Mouse (Mus musculus) kidney, postnatal 10 days (tissue): ENCODE measurements around the gene Napb.
A peak's percentile ranks its signal among the peaks of the same experiment; 100 is the strongest.

Experiments
- DNase-seq: peaks from one replicate; pipeline ENCODE4 v3.0.0; 2021; ENCODE audit warnings: mixed read lengths

Gene Napb

DNA sequence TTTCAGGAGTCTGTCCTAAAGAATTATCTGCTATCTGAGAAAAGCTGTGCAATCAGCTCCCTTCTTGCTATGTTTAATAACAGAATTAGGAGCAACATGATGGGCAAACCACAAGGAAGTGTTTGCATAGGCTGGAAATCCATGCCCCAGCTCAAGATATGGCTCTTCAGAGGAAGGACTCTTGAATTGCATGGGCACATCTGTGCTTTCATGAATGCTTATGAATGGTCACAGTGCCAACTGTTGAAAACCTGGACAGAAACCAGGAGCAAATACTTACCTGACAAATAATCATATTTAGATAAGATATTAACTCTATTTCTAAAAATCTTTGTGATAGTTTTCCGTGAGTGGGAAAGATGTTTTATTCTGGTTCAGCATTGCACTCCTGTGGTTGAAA, 45.4 kb downstream of the Napb start:
- DNase-seq, result no peak

DNA sequence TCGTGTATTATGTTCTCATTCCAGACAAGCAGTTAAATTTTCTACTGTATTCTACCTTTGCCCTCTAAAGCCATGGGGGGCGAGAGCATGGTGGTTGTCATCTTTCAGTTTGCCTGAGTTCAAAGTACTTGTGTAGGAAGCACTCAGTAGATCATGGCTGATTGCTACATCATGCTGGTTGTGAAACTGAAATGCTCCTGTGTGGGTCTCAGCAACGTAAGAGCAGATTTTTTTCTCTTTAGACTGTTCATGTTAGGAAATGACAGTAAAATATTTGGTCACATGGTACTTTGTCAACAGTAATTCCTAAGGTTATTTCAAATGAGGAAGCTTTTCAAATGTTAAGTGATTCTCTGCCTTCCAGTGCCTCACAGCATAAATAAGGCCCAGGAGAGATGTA, 46.6 kb downstream of the Napb start:
- DNase-seq, result no peak

DNA sequence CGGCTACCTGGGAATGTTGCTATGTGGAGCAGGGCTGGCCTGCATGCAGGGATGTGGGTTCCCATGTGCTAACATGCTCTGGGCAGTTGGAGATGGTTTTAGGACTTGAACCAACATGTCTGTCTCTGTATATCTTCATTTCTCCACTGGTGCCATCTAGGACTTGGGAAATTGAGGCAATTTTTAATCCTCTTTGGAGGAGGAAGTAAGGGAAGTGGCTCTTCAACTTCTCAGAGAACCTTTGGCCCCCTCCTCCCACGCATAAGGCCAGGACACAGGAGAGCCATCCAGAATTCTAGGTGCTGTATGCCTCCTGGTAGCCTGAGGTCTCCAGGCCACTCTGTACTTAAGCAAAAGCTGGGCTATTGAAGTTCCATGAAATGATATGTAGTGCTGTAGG, 47.3 kb downstream of the Napb start:
- no peak for DNase-seq

DNA sequence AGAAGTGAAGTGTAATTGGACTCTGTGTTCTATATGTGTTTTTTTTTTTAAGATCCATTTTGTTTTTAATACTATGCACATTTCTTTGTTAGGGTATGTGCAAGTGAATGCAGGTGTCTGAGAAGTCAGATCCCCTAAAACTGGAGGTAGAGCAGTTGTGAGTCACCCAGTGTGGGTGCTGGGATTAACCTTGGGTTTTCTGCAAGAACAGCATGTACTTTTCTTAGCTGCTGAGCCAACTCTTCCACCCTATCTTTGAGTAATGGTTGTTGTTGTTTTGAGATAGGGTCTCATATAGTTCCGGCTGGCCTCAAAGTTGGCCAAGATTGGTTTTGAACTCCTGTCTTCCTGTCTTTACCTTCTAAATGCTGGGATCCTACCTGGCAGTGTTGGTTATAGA, 49.2 kb downstream of the Napb start:
- DNase-seq, result no peak

DNA sequence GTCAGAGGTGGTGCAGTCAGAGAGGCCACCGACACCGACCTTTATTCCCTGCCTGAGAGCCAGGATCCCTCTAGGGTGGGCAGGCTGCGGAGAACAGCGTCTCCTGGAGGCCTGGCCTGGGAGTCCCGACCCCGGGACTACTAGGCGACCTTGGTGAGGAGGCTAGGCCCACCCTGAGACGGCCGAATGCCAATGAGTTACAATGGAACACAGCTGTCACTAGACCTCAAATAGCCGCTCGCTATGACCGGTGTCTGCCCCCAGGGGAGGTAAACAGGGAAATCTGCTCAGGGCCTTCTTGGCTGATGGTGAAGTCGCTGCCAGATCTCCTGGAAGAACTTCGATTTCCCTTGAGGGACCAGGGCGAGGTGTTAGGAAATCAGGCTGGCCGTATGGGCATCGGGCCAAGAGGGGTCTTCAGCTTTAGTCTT, 50.8 kb downstream of the Napb start:
- peak; percentile 71 for DNase-seq

DNA sequence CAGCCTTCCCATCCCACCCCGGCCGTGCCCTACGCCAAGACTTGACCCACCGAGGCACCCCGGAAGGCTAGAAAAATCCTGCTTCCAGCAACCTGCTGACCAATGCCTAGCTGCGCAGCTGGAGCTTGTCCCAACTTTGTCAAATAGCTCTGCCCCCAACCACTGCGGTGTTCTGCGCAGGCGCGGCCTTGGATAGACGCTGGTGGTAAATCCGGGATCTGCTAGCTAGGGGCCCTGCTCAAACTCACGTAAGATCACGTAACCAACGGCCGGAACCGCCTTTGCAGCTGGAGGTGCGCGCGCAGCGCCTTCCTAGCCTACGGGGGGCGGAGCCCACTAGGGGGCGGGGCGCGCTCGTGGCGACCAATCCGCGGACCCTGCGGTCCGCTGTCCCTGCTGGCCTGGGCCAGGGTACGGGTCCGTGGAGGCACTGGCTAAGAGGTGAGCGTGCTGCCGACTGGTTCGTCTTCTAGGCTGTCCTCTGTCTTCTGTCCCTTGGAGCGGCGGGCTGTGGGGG, 51.4 kb downstream of the Napb start, which contains the start of gene Gzf1:
Gene Gzf1, plus strand, starts transcription at position 249 of the 517 bp plus-strand sequence.
- peak; percentile 100 for DNase-seq

DNA sequence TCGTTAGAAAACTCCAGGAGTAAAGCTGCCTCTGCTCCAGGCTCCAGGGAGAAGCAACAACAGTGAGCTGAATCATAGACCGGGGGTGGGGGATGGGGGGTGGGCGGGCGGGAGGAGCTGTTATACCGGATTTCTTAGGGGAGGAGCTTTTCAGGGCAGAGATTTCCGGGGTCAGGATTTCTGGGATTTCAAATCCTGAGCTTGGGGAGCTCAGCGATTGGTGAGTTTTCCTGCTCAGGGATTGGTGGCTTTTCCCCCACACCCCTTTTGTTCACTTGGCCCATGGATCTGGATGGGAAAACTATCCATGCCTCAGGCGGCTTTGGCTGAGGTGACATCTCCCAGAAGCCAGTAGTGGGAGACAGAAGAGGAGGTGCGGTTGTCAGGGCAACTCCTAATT, 52.9 kb downstream of the Napb start:
- peak; percentile 68 for DNase-seq

DNA sequence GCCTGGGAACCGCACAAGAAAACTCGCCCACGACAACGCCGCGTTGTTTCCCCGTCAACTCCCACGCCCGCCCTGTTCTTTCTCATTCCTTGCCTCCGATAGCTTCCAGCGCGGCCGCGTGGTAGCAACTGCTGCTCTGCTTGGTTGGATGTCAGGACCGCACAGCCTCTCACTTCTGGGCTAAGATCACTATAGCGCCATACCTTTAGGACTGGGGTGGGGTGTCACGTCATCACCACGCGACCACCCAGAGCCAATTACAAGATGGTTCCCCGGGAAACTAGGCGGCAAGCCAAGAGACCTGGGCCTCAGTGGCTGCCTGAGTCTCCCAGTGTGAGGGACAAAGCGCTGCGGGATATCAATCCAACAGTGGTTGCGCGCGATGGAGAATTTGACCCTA, 54.5 kb downstream of the Napb start:
- DNase-seq, result peak; percentile 83

DNA sequence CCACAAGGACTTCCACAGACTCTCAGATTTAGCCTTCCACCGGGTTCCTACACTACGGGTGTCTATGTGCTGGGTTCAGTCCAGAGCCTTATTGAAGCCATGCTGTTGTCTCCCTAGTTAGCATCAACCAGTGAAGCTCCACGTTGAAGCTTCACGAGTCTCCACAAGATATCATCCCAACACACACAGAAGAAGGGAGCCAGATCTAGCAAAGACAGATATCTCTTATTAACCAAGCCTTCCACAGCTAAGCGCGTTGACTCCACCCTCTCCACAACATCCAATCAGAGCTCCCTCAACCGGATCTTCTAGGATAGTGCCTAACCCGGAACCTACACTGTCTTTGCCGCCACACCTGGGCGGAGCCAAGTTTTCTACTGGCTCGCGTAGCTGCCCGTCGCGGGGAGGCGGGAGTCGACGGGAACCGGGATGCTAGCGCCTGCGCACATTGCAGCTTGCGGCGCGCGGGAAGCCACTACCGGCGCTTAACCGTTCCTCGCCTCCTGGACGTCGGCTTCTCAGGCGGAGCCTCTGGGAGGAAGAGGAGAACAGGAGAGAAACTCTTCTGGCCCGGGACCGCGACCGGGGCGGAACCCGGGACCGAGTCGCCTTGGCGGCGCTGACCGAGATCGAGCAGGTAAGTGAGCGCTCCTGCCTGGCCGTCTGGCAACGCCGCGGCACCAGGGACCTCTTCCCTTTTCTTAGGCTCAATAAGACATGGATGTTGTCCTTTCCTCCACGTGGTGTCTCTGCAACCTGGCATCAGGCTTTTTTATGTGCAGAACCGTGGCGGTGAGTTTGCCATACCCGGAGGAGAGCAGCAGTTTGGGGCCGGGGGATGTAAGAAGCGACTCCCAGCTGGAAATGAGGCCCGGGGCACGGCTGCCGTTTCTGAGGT, 59.8 kb downstream of the Napb start, which contains the start of gene Nxt1:
Gene Nxt1, plus strand, starts transcription at position 403 of the 898 bp plus-strand sequence.
- peak; percentile 99 for DNase-seq

DNA sequence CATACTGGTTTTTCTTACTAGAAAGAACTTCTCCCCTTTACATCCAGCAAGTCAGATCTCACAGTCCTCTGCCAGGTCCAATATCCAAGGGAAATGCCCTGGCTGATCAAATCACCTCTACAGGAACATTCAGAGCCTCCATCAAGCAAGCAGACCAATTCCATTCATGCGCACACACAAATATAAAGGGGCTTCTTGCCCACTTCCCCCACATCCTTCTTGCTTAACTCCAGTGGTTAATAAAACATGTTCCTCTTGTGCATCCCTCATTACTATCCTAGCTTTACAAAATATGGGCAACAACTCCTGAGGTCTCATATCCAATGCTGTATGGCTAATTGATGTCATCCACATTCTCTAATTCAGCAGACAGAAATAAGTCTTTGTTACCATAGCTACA, 68.8 kb downstream of the Napb start:
- DNase-seq, result no peak

DNA sequence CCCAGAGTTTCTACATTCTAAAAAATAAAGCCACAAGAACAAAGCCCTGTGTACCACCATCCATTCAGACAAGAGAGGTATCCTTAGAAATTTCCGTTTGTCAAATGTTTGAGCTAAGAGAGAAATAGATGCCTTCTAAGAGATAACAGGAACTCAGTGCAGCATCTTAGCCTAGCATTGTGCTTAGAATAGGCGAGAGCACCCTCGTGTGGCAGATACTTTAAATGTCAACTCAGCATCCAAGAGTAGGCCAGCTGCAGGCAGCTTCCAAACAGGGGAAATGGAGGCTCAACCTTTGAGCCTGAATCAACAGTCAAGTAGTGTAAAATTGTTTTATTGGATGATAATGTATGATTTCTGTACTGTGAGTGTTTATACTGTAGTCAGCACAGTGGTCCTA, 77.3 kb downstream of the Napb start:
- peak; percentile 81 for DNase-seq

DNA sequence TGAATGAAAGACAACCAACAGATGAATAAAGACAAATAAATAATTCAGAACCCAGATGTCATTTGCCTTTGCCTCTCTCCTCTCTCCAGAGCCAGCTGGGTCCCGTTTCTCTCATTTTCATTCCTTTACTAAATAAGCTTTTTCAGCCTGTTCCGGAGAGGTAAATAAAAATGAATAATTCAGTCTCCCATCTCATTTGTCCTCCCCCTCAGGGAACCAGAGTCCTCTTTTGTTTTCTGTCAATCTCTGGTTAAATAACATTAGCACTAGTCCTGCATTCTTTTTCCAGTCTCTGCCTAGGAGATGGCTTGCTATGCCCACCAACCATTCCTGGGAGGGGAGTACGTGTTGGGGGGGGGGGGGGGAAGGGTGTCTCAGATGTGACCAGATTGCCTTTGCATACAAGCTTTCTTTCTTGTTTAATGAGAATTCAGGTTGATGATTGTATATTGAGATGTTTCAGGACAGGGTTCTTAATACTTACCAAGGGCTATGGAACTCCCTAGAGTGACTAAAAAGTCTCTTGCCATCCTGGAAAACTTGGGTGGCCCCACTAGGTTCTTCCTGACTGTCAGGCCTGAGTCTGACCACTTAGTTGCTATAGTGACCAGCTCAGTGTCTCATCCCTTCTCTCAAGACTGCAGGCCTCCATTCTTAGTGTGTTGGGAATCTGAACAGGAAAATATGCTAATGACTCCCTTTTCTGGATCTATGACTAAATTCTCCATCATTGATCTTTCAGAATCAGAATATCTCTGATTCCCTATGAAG, 81.5 kb downstream of the Napb start:
- DNase-seq, result no peak

DNA sequence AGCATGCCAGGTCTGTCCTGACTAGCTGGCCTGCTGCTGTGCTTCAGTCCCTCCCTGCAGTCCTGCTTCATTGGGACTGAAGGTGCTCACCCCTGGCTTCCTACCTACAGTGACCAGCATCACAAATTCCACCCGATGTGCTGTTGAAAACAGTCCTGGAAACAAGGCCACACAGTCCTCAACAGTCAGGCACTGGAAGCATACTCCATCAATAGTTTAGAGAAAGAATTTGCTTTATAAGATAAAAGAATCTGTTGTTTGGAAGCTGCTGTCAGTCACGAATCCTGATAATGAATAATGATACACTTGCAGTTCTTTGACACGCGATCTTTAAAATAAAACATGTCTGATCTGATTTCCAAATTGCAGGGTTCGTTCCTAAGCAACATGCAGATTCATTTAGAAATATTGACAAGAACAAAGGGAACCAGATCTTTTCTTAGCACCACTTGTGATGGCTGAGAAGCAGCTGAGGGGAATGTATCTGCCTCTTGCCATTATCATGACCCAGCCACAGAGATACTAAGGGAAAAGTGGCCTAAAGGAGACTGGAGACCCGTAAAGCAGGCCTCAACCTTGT, 87.8 kb downstream of the Napb start:
- no peak for DNase-seq
